Mouse (Mus musculus): ENCODE measurements around the gene Tbc1d22a.

GRCm38 (mm10) chr15:86280137-86280536 is 65.9 kb downstream of the Tbc1d22a start:
- no peak for TF ChIP-seq POLR2A (IDR thresholded peaks at IDR 0.05; ENCODE audit: borderline replicate concordance, extremely low read depth, low read depth, low read length)
- TF ChIP-seq CTCF (IDR thresholded peaks at IDR 0.05; ENCODE audit: insufficient read depth, low read length) = no peak
